Mouse (Mus musculus) urinary bladder, adult 2 months (tissue): Measurements from ENCODE around the gene Tmem219. TPM values are rescaled to one million over a fixed set of nuclear protein-coding genes. Genes with fewer than 3 reads are reported as not detected.

Experiments used
- DNase-seq: peaks from one replicate; pipeline ENCODE4 v3.0.0; 2022; ENCODE audit warnings: low spot score
- polyA plus RNA-seq: library from polyadenylated mRNA; depleted of rRNA; stranded (reverse); fragments of >200 nt; gene quantifications from 2 replicates; pipeline ENCODE4 v1.2.3, GENCODE M21; 2012; rRNA removed

Tmem219 gene
- polyA plus RNA-seq: 41.3 and 46.0 TPM in 2 replicates

- DNase-seq: no peak
These were observed at the start of gene Tmem219 for GRCm38 (mm10) chr7:126922624-126923060. Tmem219 (minus strand) TSS chr7:126922917.

DNA sequence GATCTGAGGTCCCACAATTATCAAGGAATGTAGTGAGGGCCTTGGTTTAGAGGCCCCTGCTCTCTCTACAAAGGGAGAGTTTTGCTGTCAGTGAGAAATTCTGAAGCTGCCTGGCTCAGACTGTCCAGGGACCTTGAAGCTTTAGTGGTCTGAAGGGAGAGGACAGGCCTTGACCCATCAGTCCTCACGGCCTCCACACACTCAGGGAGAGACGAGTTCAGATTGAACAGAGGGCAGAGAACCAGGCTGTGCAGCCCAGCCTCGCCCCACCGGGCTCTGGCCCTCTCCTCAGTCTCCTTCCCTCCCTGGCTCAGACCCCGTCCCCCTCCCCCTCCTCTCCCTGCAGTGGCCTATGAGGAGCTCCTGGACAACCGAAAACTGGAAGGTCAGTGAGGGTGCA is 44.6 kb upstream of the Tmem219 start:
- no peak for DNase-seq

DNA sequence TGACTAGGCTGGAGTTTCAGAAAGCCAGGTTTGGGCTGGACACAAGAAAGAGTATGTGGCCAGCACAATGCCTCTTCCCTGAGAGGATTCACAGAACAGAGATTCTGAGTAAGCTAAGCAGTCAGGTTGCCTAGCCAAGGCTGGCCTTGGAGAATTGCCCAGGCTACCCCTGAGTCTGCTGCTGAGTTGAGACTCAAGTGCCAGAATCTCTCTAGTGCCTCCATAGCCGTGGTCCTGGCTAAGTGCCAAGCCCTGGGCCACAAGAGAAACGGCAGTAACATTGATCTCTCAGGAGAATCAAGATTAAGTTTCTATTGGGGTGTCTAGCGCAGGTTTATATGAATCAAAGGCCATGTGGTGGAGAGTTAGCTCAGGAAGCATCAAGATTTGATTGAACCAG is 42.9 kb upstream of the Tmem219 start:
- DNase-seq: no peak

DNA sequence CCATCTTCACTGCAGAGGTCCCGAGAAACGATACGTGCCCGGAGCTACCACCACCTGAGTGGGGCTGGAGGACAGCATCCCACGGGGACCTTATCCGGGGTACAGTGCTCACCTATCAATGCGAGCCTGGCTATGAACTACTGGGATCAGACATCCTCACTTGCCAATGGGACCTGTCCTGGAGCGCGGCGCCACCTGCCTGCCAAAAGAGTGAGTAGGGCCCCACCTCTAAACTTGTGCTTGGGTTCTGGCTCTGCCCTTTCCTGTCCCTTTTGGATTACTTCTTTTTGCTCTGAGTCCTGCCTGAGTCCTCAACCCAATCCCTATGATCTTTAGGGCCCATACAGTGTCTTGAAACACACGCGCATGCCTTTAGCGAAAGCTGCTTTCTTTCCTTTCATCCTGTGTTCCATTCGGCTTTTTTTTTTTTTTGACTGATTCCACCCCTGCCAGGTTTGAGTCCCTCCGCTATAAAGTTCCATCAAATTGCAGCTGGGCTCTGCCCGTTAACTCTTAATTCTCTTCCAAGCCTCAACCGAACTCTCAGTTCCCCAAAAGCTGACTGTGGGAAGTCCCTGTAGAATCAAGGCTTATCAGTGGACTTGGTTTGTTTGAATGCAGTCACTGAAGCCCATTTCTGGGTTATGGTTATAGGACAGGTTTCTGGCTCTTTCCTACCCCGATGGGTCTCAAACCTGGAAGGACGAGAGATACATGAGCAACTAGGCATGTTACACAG is 41.0 kb upstream of the Tmem219 start:
- no peak for DNase-seq

DNA sequence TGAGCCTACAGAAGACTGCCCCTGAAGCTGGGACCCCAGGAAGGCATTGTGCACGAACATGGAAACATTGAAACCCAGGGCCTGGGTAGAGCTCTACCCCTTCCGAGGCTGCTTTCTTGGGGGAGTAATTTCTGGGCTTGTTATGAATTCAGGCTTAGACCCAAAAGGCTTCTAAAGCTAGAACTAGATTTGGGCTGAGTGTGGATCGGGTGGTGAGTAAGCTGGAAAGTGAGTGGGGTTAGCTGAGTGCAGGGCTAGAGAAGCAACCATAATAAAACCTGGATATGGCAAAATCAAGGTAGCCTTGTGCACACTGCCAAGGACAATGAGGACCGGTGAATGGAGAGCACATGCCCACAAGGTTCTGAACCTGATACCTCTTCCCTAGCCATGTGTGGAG is 39.2 kb upstream of the Tmem219 start:
- no peak for DNase-seq

DNA sequence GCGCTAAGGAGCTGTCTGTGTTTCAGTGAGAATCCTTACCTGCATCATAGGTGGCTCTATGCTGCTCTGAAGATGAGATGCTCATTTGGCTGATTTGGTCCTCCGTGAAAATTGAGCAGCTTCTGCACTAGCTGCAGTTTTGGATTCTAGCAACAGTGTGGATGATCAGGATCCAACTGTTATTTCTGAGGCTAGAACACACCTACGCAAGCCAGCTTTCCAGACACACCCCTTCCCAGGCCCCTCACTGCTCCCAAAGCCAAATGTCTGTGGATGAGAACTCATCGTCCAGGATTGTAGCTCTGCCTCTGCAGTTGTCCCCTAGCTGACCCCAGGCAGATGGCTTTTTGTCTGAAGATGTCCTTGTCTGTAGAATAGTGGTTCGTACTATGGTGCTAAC is 38.4 kb upstream of the Tmem219 start:
- no peak for DNase-seq

GRCm38 (mm10) chr7:126959780-126960179 is 37.1 kb upstream of the Tmem219 start:
- DNase-seq: no peak

GRCm38 (mm10) chr7:126955125-126955524 is 32.4 kb upstream of the Tmem219 start:
- no peak for DNase-seq

- no peak for DNase-seq
These were observed 29.9 kb upstream of the Tmem219 start for GRCm38 (mm10) chr7:126952646-126953045.

- DNase-seq: no peak
These were observed 29.0 kb upstream of the Tmem219 start for GRCm38 (mm10) chr7:126951741-126952140.

DNA sequence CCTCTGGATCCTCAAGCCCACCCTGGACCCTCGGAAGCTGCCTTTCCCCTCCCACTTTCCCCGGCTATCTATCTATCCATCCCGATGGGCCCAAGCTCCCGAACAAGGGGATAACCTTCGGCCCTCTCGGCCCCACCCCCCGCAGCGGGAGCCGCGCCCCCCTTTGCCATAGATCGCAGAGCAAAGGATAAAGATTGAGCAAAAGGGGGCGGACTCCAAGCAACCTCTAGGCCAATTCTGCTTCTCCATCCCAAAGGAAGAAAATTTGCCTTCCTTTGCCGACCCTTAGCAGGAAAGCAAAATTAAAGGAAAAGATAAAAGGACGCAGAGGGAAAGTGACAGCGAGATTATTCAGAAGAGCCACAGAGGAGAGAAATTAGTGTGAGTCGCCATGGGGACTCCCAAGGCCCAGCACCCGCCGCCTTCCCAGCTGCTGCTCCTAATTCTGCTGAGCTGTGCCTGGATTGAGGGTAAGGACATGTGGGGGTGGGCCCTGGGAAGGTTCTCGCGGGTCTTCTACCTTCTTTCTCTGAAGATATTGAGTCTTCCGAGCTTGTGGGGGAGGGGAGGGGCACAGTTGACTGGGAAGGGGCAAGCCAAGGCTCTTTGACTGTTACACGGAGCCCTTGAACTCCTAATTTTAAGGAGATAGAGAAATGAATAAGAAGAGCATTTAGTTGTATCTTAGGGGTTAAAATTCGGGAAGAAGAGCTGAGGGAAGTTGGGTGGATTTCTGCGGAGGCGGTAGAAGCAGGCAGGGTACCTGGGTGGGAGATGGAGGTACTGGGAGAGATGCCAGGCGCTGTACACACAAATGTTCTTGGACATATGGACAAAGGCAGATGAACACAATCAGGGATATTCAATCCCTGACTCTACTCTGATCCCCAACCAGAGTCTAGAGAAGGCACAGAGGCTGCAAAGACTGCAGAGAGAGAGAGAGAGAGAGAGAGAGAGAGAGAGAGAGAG is 28.2 kb upstream of the Tmem219 start:
- no peak for DNase-seq

GRCm38 (mm10) chr7:126949793-126950646 is 27.3 kb upstream of the Tmem219 start, which contains the start of gene Sez6l2:
Sez6l2 (plus strand) TSS chr7:126950563.
- peak; percentile 72 for DNase-seq

DNA sequence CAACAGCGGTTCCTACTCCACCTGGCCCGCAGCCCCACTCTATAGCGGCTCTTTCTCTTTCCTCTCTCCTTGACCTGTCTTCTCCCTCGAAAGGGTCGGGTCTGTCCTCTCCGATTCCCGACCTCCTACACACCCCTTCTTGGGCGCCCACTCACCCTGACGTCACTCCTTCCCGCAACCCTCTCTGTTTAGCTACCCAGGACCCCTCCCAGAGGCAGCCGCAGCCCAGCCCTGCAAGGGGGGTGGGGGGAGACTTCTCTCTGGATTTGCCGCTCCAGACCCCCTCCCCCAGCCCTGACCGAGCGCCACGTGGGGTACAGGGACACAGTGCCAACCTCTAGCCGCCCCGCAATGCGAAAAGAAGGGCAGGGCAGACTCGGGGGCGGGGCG is 26.7 kb upstream of the Tmem219 start, which contains the start of gene Asphd1:
Gene Asphd1 (minus strand): TSS at position 180 of the 390 bp plus-strand sequence.
- no peak for DNase-seq

- no peak for DNase-seq
These were observed 25.9 kb upstream of the Tmem219 start for GRCm38 (mm10) chr7:126948626-126949025.

DNA sequence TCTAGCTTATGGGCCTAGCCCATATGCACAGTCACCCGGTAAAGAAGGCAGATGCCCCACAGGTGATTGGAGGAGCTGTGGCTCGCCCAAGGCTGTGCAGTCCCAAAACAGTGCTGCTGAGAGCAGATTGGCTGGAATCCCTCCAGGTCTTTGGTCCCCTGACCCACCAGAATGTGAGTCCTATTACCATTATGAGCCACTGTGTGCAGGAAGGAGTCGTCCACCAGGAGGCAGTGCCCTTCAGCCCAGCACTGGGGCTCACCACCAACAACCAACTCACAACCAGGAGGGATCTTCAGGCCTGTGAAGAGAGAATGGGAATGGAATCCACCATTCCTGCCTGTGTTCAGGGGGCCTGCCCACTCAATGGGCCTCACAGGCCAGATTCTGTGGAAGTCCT is 23.8 kb upstream of the Tmem219 start:
- no peak for DNase-seq

- DNase-seq: no peak
These were observed 19.1 kb upstream of the Tmem219 start for GRCm38 (mm10) chr7:126941801-126942200.

GRCm38 (mm10) chr7:126941171-126941570 is 18.5 kb upstream of the Tmem219 start:
- no peak for DNase-seq

DNA sequence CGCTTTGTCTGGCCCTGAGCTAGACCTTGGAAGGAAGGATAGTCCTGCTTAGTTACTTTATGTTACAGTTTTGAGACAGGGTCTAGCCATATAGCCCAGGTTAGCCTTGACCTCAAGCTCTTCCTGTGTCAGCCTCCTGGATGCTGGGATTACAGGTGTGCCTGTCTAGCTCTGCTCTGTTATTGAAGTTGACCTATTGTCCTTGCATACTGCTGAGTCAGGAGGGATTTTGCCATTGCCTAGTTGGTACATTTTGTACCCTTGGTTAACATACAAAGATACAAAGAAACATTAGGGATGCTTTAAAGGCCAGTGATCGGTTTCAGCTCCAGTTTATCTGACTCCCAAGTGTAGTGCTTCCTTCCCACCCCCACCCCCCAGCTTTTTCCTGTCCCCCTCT is 9.9 kb upstream of the Tmem219 start:
- DNase-seq: no peak

- DNase-seq: no peak
These were observed 6.3 kb upstream of the Tmem219 start for GRCm38 (mm10) chr7:126929046-126929445.

- peak; percentile 85 for DNase-seq
These were observed 5.8 kb upstream of the Tmem219 start, which contains the start of gene Kctd13 for GRCm38 (mm10) chr7:126928384-126929037. Kctd13 (plus strand) TSS chr7:126928879.

- DNase-seq: no peak
These were observed 3.6 kb upstream of the Tmem219 start for GRCm38 (mm10) chr7:126926299-126926698.
